Mouse (Mus musculus) C2C12 (cell line): ENCODE results near the gene Foxl2.

Source experiments
- CEBPB ChIP-seq: IDR thresholded peaks from one replicate; pipeline ENCODE4 v1.6.1; 2011; ENCODE audit warnings: low read depth, mild to moderate bottlenecking, control low read depth, moderate library complexity
- CTCF ChIP-seq: IDR thresholded peaks from one replicate; pipeline ENCODE4 v1.5.1; 2011; ENCODE audit not compliant: control insufficient read depth, insufficient read depth, insufficient read length
- MAX ChIP-seq: IDR thresholded peaks from one replicate; pipeline ENCODE4 v1.6.1; 2011; ENCODE audit warnings: mild to moderate bottlenecking, control low read depth
- MYOD1 ChIP-seq: IDR thresholded peaks from one replicate; pipeline ENCODE4 v1.6.1; 2011; ENCODE audit warnings: low read depth; ENCODE audit not compliant: control insufficient read depth, insufficient read length
- MYOG ChIP-seq: IDR thresholded peaks from one replicate; pipeline ENCODE4 v1.6.1; 2011; ENCODE audit not compliant: control insufficient read depth, insufficient read length; ENCODE audit errors: extremely low read depth
- USF1 ChIP-seq: IDR thresholded peaks from one replicate; pipeline ENCODE4 v1.6.1; 2011; ENCODE audit warnings: low read depth, mild to moderate bottlenecking, control low read depth, moderate library complexity

- no peak for TF ChIP-seq CTCF
- no peak for TF ChIP-seq USF1
- TF ChIP-seq CEBPB, result no peak
- TF ChIP-seq MAX, result no peak
- TF ChIP-seq MYOD1, result no peak
- no peak for TF ChIP-seq MYOG
Measured at GRCm38 (mm10) chr9:98973101-98973521, 18.0 kb downstream of the Foxl2 start.
